Mouse (Mus musculus) liver, embryonic 12.5 days (tissue): ENCODE measurements around the gene Coro2a. TPM values are rescaled to one million over a fixed set of nuclear protein-coding genes. Genes with fewer than 3 reads are reported as not detected.
A peak's percentile ranks its signal among the peaks of the same experiment; 100 is the strongest.
"Not testable (repeated sequence)": the region's sequence is repeated elsewhere in the genome, so short reads cannot be mapped to it uniquely, and the experiment has no call there.

Source experiments
- ATAC-seq: fragments of 200-750 bp; cut with Nextera tagmentation; 2 replicates; pipeline ENCODE4 v1.8.0; 2017; ENCODE audit warnings: moderate number of reproducible peaks, mild to moderate bottlenecking, moderate library complexity
- H3K27ac ChIP-seq: fragments of 300-500 bp; sonication (generic); 2 replicates; pipeline ENCODE4 v1.5.1; 2016; ENCODE audit warnings: mild to moderate bottlenecking
- H3K27me3 ChIP-seq: fragments of 300-500 bp; sonication (generic); replicated peaks from 2 replicates; pipeline ENCODE4 v1.6.1; 2016; ENCODE audit warnings: mild to moderate bottlenecking, moderate library complexity
- H3K36me3 ChIP-seq: fragments of 300-500 bp; sonication (generic); 2 replicates; pipeline ENCODE4 v1.6.1; 2016; ENCODE audit warnings: mild to moderate bottlenecking, moderate library complexity
- H3K4me1 ChIP-seq: fragments of 300-500 bp; sonication (generic); 2 replicates; pipeline ENCODE4 v1.6.1; 2016
- H3K4me2 ChIP-seq: fragments of 300-500 bp; sonication (generic); 2 replicates; pipeline ENCODE4 v1.6.1; 2016; ENCODE audit warnings: mild to moderate bottlenecking, moderate library complexity
- H3K4me3 ChIP-seq: fragments of 300-500 bp; sonication (generic); 2 replicates; pipeline ENCODE4 v1.5.1; 2016; ENCODE audit warnings: mild to moderate bottlenecking, moderate library complexity
- H3K9ac ChIP-seq: fragments of 300-500 bp; sonication (generic); 2 replicates; pipeline ENCODE4 v1.6.1; 2016; ENCODE audit warnings: mild to moderate bottlenecking, moderate library complexity
- H3K9me3 ChIP-seq: fragments of 300-500 bp; sonication (generic); replicated peaks from 2 replicates; pipeline ENCODE4 v1.6.1; 2016; ENCODE audit warnings: mild to moderate bottlenecking, moderate library complexity
- WGBS: fragments of 180-500 bp; shearing (Covaris S2); methylation state at CpG from one replicate; pipeline ENCODE4 v1.1.7; 2016; ENCODE audit not compliant: insufficient replicate concordance; 5-methylcytosine and 5-hydroxymethylcytosine counted together
- polyA plus RNA-seq: library from polyadenylated mRNA; unstranded; fragments of >200 nt; fragmentation: Nextera tagmentation; extraction: Ambion mirVana; gene quantifications from 2 replicates; pipeline ENCODE4 v1.2.1, GENCODE M21; 2016

The Coro2a gene
- 4.9 and 5.2 TPM in 2 replicates for polyA plus RNA-seq

DNA sequence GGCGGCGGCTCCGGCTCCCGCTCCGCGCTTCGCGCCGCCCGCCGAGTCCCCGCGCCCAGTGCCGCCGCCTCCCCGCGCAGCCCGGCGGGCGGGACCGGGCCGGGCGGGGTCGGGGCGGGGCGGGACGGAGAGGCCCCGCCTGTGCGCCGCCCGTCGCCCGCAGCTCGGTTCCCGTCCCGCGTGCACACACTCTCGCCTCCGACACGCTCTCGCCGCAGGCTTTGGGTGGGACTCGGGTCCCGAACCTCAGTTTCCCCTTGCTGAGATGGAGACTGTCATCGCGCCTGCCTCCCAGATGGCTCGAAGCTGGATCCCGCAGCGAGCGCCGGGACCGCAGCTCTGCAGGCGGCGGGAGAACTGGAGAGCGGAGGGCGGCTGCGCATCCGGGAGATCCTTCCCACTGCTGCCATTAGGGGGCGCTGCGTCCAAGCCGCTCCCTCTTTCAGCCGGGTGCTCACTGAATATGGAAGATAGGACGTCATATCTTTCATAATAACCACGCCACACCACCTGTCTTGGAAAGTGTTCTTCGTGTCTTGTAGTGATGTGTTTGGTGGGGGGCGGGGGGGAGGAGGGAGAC is at the start of gene Coro2a:
TSS of gene Coro2a (minus strand) at position 359 of the 580 bp plus-strand sequence.
- peak; percentile 64 for ATAC-seq
- Histone ChIP-seq H3K27ac (no peak within 1 kb of the TSS), H3K9ac (peak within 1 kb of the TSS; percentile 59), H3K4me1 (peaks cover 32% of the 10 kb centered on the region), H3K9me3 (no peaks in the 10 kb centered on the region), H3K27me3 (peaks cover 75% of the 10 kb centered on the region), H3K4me3 (peak within 1 kb of the TSS; percentile 62), H3K36me3 (no peaks in the 10 kb centered on the region), H3K4me2 (peak within 1 kb of the TSS; percentile 90)
- under 1% methylated on average over 29 of the region's 66 CpGs for WGBS

DNA sequence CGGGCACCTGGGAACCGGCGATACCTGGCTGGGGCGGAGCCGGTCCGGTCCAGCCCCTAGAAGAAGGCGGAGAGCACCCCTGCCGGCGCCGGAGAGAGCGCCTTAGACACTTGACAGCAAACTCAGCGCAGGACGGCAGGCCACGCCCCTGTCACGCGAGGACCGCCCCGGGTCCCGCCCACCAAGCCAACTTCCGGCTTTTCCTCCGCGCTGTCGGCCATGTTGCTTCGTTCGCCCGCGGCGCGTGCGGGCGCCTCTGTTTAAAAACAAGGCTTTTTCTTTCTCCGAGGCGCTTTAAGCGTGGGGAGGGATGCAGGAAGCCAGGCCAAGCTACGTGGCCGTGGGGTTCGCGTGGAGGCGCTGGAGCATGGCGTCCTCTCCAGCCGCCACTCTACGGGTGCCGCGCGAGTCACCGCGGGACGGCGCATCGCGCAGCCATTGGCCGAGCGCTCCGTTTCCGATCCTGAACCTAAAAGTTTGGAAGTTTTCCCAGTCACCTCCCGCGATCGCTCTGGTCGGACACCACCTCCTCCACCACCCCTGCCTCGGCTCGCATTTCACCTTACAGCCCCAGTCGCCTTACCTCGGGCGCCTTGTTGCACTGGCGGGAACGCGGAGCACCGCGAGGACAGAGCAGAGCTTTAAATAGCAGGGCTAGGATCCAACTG is 48.2 kb upstream of the Coro2a start, which contains the start of gene Tbc1d2:
TSS of gene Tbc1d2 (minus strand) at position 124 of the 668 bp plus-strand sequence.
- H3K4me1 ChIP-seq: peaks cover 16% of the 10 kb centered on the region
- WGBS: under 1% methylated on average over 69 of the region's 69 CpGs
- peak; percentile 95 for ATAC-seq
- H3K27ac ChIP-seq: peak within 1 kb of the TSS; percentile 77
- H3K9me3 ChIP-seq: no peaks in the 10 kb centered on the region
- no peaks in the 10 kb centered on the region for H3K36me3 ChIP-seq
- peak within 1 kb of the TSS; percentile 79 for H3K9ac ChIP-seq
- H3K4me2 ChIP-seq: peak within 1 kb of the TSS; percentile 94
- peak within 1 kb of the TSS; percentile 79 for H3K4me3 ChIP-seq
- H3K27me3 ChIP-seq: peaks cover 62% of the 10 kb centered on the region

DNA sequence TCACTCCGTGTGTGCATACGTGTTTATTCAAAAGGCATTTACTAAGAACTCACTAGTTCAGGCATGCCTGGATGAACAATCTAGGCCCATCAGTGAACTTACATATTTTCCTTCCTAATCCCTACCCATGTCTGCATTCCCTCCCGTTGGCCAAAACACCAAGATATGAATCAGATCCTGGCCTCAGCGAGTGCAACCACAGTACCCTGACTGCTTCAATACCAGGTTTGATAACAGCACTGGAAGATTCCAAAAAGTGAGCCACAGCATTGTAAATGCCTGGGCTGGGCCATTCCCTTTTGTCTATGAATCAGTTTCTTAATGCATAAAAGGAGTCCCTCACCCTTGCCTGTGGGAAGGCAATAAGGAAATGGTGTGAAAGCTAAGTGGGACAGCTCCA is 47.2 kb upstream of the Coro2a start:
- Histone ChIP-seq H3K4me3 (peak overlapping the region; percentile 79), H3K27me3 (peaks cover 54% of the 10 kb centered on the region), H3K4me1 (peaks cover 16% of the 10 kb centered on the region), H3K9me3 (no peaks in the 10 kb centered on the region), H3K4me2 (peak overlapping the region; percentile 94), H3K36me3 (no peaks in the 10 kb centered on the region), H3K27ac (no peak overlapping the region), H3K9ac (no peak overlapping the region; the same call in 1 of the 2 replicates)
- WGBS: 47% methylated on average over 4 of the region's 4 CpGs
- no peak for ATAC-seq

DNA sequence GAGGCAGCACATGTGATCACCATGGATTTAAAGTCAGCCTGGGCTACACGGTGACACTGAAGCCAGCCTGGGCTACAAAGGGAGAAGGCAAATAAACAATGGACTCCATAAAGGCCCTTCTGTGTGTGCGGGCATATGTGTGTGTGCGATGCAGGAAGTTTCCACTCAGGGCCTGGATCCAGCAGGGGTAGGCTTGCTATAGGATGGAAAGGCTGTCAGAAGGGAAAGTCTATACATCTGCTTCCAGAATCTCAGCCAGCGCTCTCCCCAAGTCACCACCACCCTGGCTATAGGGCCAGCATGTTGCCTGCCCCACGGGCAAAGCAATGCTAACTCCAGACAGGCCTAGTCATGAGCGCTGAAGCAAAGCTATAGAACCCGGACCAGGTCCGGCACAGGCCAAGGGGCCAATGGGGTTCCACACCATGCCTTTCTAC is 41.7 kb upstream of the Coro2a start:
- Histone ChIP-seq H3K9me3 (no peaks in the 10 kb centered on the region), H3K9ac (no peak overlapping the region), H3K27ac (peak overlapping the region; percentile 39; the same call in 1 of the 2 replicates), H3K4me2 (no peak overlapping the region), H3K4me3 (no peak overlapping the region), H3K27me3 (peaks cover 9% of the 10 kb centered on the region), H3K4me1 (peaks cover 6% of the 10 kb centered on the region; the same call in 1 of the 2 replicates), H3K36me3 (no peaks in the 10 kb centered on the region)
- 57% methylated on average over 8 of the region's 8 CpGs for WGBS
- ATAC-seq: peak; percentile 26; the same call in 1 of the 2 replicates

DNA sequence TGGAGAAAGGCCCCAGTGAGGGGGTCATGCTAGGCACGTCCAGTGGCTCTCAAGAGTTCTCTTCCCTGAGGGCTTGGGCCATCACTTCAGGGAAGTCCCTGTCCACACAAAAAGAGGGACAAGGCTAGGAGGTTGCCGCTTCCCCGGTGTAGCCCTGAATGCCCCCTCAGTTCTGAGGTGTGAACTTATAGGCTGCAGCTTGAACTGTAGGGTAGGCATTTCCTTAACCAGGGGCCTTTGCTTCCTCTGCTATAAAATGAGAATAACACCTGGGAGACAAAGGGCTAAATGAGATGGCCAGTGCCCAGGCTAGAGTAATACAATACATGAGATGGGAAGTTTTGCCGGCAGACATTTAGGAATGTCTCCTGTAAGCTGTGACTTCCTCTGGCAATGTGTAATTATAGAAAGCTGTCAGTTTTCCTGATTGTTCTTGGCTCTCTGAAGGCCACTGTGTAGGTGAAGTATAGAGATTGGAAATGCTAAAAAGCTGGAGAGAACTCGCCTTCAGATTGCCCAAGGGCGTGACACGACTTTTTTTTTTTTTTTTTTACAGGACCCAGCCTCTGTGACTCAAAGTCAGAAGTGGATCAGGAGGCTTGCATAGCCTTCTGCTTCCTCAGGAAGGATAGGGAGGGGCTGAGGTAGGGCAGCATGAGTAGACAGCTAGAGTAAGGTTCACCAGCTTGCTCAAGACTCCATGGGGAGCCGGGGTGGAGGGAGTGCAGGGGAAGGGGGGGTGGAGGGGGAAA is 41.1 kb upstream of the Coro2a start:
- H3K9ac ChIP-seq: no peak overlapping the region
- no peak overlapping the region for H3K4me2 ChIP-seq
- peaks cover 3% of the 10 kb centered on the region for H3K27me3 ChIP-seq
- peaks cover 6% of the 10 kb centered on the region; the same call in 1 of the 2 replicates for H3K4me1 ChIP-seq
- 40% methylated on average over 8 of the region's 8 CpGs for WGBS
- 0 out of 2 replicates have a peak overlapping the region, but pooled peaks have one; percentile 39 for H3K27ac ChIP-seq
- H3K36me3 ChIP-seq: no peaks in the 10 kb centered on the region
- H3K9me3 ChIP-seq: no peaks in the 10 kb centered on the region
- peak; percentile 64 for ATAC-seq
- no peak overlapping the region for H3K4me3 ChIP-seq

DNA sequence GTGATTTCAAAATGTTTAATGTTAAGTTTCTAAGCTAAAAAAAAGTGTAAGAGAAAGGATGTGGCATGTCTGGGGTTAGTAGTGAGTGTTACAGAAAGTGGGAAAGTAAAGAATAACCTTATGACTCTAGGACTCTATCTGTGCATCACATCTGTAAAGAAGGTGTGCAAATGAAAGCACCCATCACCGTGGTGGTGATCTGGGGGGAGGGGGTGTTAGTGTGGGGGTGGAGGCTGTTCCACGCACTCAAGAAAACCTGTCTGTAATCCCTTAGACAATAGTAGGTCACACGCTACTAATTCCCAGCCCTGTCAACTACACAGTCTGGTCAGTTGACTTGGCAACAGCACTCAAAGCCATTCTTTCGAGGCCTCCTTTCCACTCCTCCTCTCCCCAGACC is 39.3 kb upstream of the Coro2a start:
- no peaks in the 10 kb centered on the region for H3K36me3 ChIP-seq
- H3K27me3 ChIP-seq: no peaks in the 10 kb centered on the region
- peaks cover 18% of the 10 kb centered on the region for H3K4me1 ChIP-seq
- no peak overlapping the region for H3K9ac ChIP-seq
- ATAC-seq: no peak
- 68% methylated on average over 4 of the region's 4 CpGs for WGBS
- no peak overlapping the region for H3K27ac ChIP-seq
- no peaks in the 10 kb centered on the region for H3K9me3 ChIP-seq
- H3K4me3 ChIP-seq: no peak overlapping the region
- no peak overlapping the region for H3K4me2 ChIP-seq

DNA sequence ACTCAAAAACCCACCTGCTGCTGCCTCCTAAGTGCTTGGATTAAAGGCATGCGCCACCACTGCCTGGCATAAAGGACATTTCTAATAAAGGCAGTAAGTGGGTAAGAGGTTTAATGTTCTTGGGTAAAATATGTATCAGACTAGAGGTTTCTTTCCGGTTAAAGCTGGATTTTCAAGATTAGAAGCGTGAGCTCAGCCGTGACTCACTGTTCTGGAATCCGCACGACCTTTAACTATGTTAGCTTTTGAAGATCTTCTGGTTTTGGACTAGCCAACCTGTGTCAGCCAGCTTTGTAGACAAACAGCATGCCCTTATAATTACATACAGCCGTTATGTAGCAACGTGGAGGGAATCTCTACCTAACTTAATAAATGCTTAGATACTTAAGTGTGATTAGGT is 37.9 kb upstream of the Coro2a start:
- H3K27me3 ChIP-seq: no peaks in the 10 kb centered on the region
- no peak overlapping the region for H3K9ac ChIP-seq
- no peaks in the 10 kb centered on the region for H3K36me3 ChIP-seq
- no peaks in the 10 kb centered on the region for H3K9me3 ChIP-seq
- ATAC-seq: no peak
- peaks cover 26% of the 10 kb centered on the region for H3K4me1 ChIP-seq
- H3K4me3 ChIP-seq: no peak overlapping the region
- H3K4me2 ChIP-seq: no peak overlapping the region
- 69% methylated on average over 8 of the region's 8 CpGs for WGBS
- no peak overlapping the region for H3K27ac ChIP-seq

DNA sequence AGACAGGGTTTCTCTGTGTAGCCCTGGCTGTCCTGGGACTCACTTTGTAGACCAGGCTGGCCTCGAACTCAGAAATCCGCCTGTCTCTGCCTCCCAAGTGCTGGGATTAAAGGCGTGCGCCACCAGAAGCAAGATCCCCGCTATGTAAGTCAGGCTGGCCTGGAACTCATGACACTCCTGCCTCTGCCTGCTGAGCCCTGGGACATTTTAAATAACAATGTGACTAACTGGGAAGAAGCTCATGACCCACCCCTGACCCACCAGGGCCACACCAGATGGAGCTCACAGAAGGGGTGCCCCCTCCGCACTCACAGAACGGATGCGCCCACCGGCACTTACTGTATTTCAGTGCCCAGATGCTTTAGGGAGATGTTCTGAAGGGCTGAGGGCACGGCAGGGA is 35.2 kb upstream of the Coro2a start:
- not testable (repeated sequence) for H3K9me3 ChIP-seq, ATAC-seq, H3K9ac ChIP-seq, H3K27ac ChIP-seq, H3K4me3 ChIP-seq, H3K27me3 ChIP-seq, H3K4me2 ChIP-seq, H3K36me3 ChIP-seq
- 82% methylated on average over 10 of the region's 10 CpGs for WGBS
- peaks cover 38% of the 10 kb centered on the region for H3K4me1 ChIP-seq

DNA sequence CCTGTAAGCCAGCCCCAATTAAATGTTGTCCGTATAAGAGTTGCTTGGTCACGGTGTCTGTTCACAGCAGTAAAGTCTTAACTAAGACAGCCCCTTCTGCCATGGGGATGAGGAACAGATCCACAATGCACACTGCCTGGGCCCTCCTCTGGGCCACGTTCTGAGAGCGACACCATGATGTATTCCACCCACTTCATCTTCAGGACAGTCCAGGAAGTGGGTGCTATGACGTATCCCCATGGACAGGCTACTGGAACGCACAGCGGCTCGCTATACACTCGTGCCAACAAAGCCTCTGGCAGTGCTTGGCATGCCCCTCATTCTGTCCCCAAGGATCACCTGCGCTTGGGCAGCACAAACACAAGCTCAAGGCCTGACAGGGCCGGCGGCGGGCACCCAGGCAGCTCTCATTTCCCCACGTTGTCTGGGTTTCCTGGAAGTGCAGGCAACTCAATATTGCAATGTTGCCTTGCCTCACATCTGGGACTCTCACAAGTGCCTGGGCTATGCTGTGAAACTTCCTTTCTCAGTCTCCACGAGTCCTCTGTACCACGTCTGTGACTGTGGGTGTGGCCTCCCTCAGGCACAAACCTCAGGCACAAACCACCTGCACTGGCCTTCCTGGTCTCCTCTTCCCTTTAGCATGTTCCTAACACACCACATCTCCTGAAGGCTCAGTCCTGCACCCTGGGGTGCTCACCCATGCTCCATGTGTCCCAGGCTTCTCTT is 33.9 kb upstream of the Coro2a start:
- ATAC-seq: no peak
- H3K4me3 ChIP-seq: no peak overlapping the region
- no peak overlapping the region for H3K4me2 ChIP-seq
- peaks cover 52% of the 10 kb centered on the region for H3K4me1 ChIP-seq
- H3K36me3 ChIP-seq: no peaks in the 10 kb centered on the region
- no peaks in the 10 kb centered on the region for H3K9me3 ChIP-seq
- H3K27ac ChIP-seq: no peak overlapping the region
- no peak overlapping the region for H3K9ac ChIP-seq
- no peaks in the 10 kb centered on the region for H3K27me3 ChIP-seq
- 73% methylated on average over 16 of the region's 16 CpGs for WGBS

DNA sequence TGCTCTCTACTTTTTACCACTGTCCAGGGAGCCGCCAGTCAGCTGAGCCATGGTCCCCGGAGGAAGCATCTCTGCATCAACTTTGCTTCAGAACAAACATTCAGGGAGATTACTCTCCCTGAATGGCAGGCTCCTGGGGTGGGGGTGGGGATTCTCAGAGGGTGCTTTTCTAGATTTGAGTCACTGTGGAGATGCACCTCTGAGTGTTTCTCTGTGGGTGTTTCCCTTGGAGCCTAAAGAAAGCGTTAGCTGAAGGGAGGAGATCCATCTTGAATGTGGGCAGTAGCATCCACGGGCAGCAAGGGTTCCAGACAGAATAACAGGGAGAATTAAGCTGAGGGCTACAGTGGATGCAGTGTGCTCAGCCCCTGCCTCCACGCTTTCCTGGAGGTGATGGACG is 32.9 kb upstream of the Coro2a start:
- Histone ChIP-seq H3K27ac (no peak overlapping the region), H3K4me3 (no peak overlapping the region), H3K9ac (no peak overlapping the region), H3K4me2 (no peak overlapping the region), H3K36me3 (no peaks in the 10 kb centered on the region), H3K9me3 (no peaks in the 10 kb centered on the region), H3K4me1 (peaks cover 62% of the 10 kb centered on the region), H3K27me3 (no peaks in the 10 kb centered on the region)
- ATAC-seq: no peak
- WGBS: 55% methylated on average over 6 of the region's 6 CpGs

DNA sequence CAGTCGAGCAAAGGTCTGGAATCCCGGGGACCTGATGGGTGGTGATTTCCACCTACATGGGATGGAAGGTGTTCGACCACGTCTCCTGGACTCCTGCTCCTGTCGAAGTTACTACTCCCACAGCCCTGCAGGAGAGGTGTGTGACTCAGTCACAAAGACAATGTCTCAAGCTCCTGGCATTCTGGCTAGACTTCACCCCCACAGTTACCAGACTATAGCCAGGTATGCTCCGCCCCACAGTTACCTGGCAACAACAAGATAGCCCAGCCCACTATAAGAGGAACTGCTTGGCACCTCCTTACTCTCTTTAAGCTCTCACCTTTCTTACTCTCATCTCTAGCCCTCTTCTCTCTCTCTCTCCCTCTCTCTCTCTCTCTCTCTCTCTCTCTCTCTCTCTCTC is 31.6 kb upstream of the Coro2a start:
- H3K27me3 ChIP-seq, H3K9ac ChIP-seq, H3K27ac ChIP-seq, H3K9me3 ChIP-seq, ATAC-seq, H3K36me3 ChIP-seq, H3K4me2 ChIP-seq, H3K4me3 ChIP-seq: not testable (repeated sequence)
- peaks cover 74% of the 10 kb centered on the region for H3K4me1 ChIP-seq
- 73% methylated on average over 6 of the region's 6 CpGs for WGBS
